Mouse (Mus musculus): ENCODE results near the gene Hnrnpul2.

DNA sequence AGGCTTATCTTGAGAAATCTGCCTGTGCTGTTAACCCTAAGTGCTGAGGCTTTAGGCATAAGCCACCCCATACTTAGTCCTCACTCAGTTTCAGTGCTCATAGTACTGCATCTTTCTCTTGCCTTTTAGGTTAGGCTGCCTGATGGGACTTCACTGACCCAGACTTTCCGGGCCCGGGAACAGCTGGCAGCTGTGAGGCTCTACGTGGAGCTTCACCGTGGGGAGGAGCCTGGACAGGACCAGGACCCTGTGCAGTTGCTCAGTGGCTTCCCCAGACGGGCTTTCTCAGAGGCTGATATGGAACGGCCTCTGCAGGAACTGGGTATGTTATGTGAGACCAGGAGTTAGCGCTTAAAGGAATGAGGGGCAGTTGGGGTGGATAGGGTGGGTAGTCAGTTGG is 55.2 kb downstream of the Hnrnpul2 start:
- TF ChIP-seq CTCF (IDR thresholded peaks at IDR 0.05; ENCODE audit: low read depth, low read length): no peak
- no peak for TF ChIP-seq POLR2A (IDR thresholded peaks at IDR 0.05; ENCODE audit: insufficient read depth, low read length)
- TF ChIP-seq EP300 (IDR thresholded peaks at IDR 0.05; ENCODE audit: insufficient read depth, low read depth, low read length): no peak

Measured in ES-Bruce4 (cell line).